Mouse (Mus musculus) MEL (cell line): Measurements from ENCODE around the gene Cntf. TPM values are rescaled to one million over a fixed set of nuclear protein-coding genes. Genes with fewer than 3 reads are reported as not detected.

Experiments
- DNase-seq: peaks from one replicate; pipeline ENCODE4 v3.0.0; 2011; ENCODE audit warnings: low read depth, low spot score
- H3K27ac ChIP-seq: 2 replicates; pipeline ENCODE4 v1.5.1; 2012; ENCODE audit warnings: low read depth, mild to moderate bottlenecking, control low read depth, low read length, moderate library complexity; ENCODE audit not compliant: control insufficient read depth
- H3K27me3 ChIP-seq, 2 experiments: fragments of 150-350 bp in 1 of 2; sonication (generic) in 1 of 2; 2 replicates each; pipeline ENCODE4 v1.6.1; 2012; ENCODE audit warnings: low read length in 2 of 2, mild to moderate bottlenecking in 2 of 2, improper control_type of control experiment in 1 of 2, moderate library complexity in 1 of 2; ENCODE audit not compliant: insufficient read depth in 2 of 2, control insufficient read depth in 1 of 2
- H3K36me3 ChIP-seq, 2 experiments: 2 replicates each; pipeline ENCODE4 v1.6.1; 2012 to 2014; ENCODE audit warnings: low read length in 2 of 2, improper control_type of control experiment in 1 of 2, inconsistent platforms in 1 of 2, mild to moderate bottlenecking in 1 of 2; ENCODE audit not compliant: insufficient read depth in 2 of 2, control insufficient read depth in 1 of 2
- H3K4me1 ChIP-seq, 2 experiments: fragments of 150-350 bp in 1 of 2; sonication (generic) in 1 of 2; 2 replicates each; pipeline ENCODE4 v1.6.1; 2012; ENCODE audit warnings: low read length in 2 of 2, improper control_type of control experiment in 1 of 2, mild to moderate bottlenecking in 1 of 2; ENCODE audit not compliant: insufficient read depth in 2 of 2, control insufficient read depth in 1 of 2
- H3K4me3 ChIP-seq, 2 experiments: fragments of 150-350 bp in 1 of 2; sonication (generic) in 1 of 2; 2 replicates each; pipeline ENCODE4 v1.5.1; 2012; ENCODE audit warnings: low read depth in 2 of 2, low read length in 2 of 2, mild to moderate bottlenecking in 2 of 2, moderate library complexity in 2 of 2, control low read depth in 1 of 2, improper control_type of control experiment in 1 of 2; ENCODE audit not compliant: control insufficient read depth in 1 of 2, insufficient read depth in 1 of 2
- H3K79me2 ChIP-seq: 2 replicates; pipeline ENCODE4 v1.6.1; 2012; ENCODE audit warnings: mild to moderate bottlenecking, low read length, moderate library complexity; ENCODE audit not compliant: control insufficient read depth, poor library complexity, insufficient read depth
- H3K9ac ChIP-seq: 2 replicates; pipeline ENCODE4 v1.6.1; 2012; ENCODE audit warnings: low read depth, mild to moderate bottlenecking, control low read depth, low read length, moderate library complexity; ENCODE audit not compliant: control insufficient read depth, poor library complexity, severe bottlenecking
- H3K9me3 ChIP-seq: fragments of 150-350 bp; sonication (generic); replicated peaks from 2 replicates; pipeline ENCODE4 v1.6.1; 2012; ENCODE audit warnings: mild to moderate bottlenecking, low read length, improper control_type of control experiment, moderate library complexity; ENCODE audit not compliant: insufficient read depth
- CHD2 ChIP-seq: IDR thresholded peaks from 2 replicates; pipeline ENCODE4 v1.6.1; 2011; ENCODE audit warnings: low read length, improper control_type of control experiment
- E2F4 ChIP-seq: IDR thresholded peaks from 2 replicates; pipeline ENCODE4 v1.6.1; 2011; ENCODE audit warnings: low read depth, low read length, improper control_type of control experiment, borderline replicate concordance
- HCFC1 ChIP-seq: IDR thresholded peaks from 2 replicates; pipeline ENCODE4 v1.6.1; 2012; ENCODE audit warnings: low read depth, mild to moderate bottlenecking, inconsistent platforms, low read length, improper control_type of control experiment, moderate library complexity
- MAFK ChIP-seq: IDR thresholded peaks from 2 replicates; pipeline ENCODE4 v1.6.1; 2011; ENCODE audit warnings: low read depth, mild to moderate bottlenecking, low read length, improper control_type of control experiment, borderline replicate concordance
- MAZ ChIP-seq: IDR thresholded peaks from 2 replicates; pipeline ENCODE4 v1.6.1; 2012; ENCODE audit warnings: low read depth, mild to moderate bottlenecking, inconsistent platforms, low read length, improper control_type of control experiment
- MEF2A ChIP-seq: IDR thresholded peaks from 2 replicates; pipeline ENCODE4 v1.6.1; 2014; ENCODE audit warnings: low read depth, mild to moderate bottlenecking, inconsistent platforms, low read length, improper control_type of control experiment; ENCODE audit not compliant: poor library complexity, insufficient replicate concordance, severe bottlenecking; ENCODE audit errors: extremely low read depth
- MYB ChIP-seq: IDR thresholded peaks from 2 replicates; pipeline ENCODE4 v1.6.1; 2011; ENCODE audit warnings: mild to moderate bottlenecking, low read depth, low read length, improper control_type of control experiment
- NELFE ChIP-seq: IDR thresholded peaks from 2 replicates; pipeline ENCODE4 v1.6.1; 2011; ENCODE audit warnings: low read depth, low read length, improper control_type of control experiment
- POLR2AphosphoS2 ChIP-seq: IDR thresholded peaks from 2 replicates; pipeline ENCODE4 v1.6.1; 2011; ENCODE audit warnings: low read length, improper control_type of control experiment
- POLR2AphosphoS5 ChIP-seq: IDR thresholded peaks from 2 replicates; pipeline ENCODE4 v1.6.1; 2012; ENCODE audit warnings: low read depth, borderline replicate concordance, mild to moderate bottlenecking, inconsistent platforms, low read length, moderate library complexity, mixed read lengths
- RAD21 ChIP-seq: IDR thresholded peaks from 2 replicates; pipeline ENCODE4 v1.6.1; 2011; ENCODE audit warnings: mild to moderate bottlenecking, low read depth, low read length, improper control_type of control experiment
- SIN3A ChIP-seq: IDR thresholded peaks from 2 replicates; pipeline ENCODE4 v1.6.1; 2012; ENCODE audit warnings: low read length, improper control_type of control experiment, inconsistent platforms
- TCF12 ChIP-seq: IDR thresholded peaks from 2 replicates; pipeline ENCODE4 v1.6.1; 2014; ENCODE audit warnings: low read depth, mild to moderate bottlenecking, inconsistent platforms, low read length, improper control_type of control experiment, moderate library complexity
- UBTF ChIP-seq: IDR thresholded peaks from 2 replicates; pipeline ENCODE4 v1.6.1; 2012; ENCODE audit warnings: low read depth, mild to moderate bottlenecking, inconsistent platforms, low read length, improper control_type of control experiment, moderate library complexity, borderline replicate concordance; ENCODE audit not compliant: insufficient read depth
- USF2 ChIP-seq, 2 experiments: IDR thresholded peaks; 2 replicates each; pipeline ENCODE4 v1.6.1; 2011 to 2012; ENCODE audit warnings: improper control_type of control experiment in 2 of 2, low read length in 2 of 2, borderline replicate concordance in 1 of 2, inconsistent platforms in 1 of 2, low read depth in 1 of 2, mild to moderate bottlenecking in 1 of 2; ENCODE audit not compliant: insufficient read depth in 1 of 2
- polyA plus RNA-seq, 2 experiments: library from polyadenylated mRNA; stranded (reverse) in 1 of 2; unstranded in 1 of 2; fragments of >175 nt in 1 of 2; fragments of >200 nt in 1 of 2; gene quantifications; 2 replicates each; pipeline versions ENCODE4 v1.2.1 to v1.2.4; 2012; ENCODE audit warnings: low replicate concordance in 2 of 2, low read depth in 1 of 2; ENCODE audit not compliant: insufficient read length in 2 of 2, insufficient read depth in 1 of 2, missing spikeins in 1 of 2
- total RNA-seq: library from RNA; depleted of rRNA; stranded (reverse); fragments of 300-350 nt; gene quantifications from 2 replicates; pipeline ENCODE4 v1.2.3, GENCODE M21; 2012

Gene Cntf
- total and polyA plus RNA-seq, 3 experiments = 3.2 to 8.2 TPM; not detected in 1

DNA sequence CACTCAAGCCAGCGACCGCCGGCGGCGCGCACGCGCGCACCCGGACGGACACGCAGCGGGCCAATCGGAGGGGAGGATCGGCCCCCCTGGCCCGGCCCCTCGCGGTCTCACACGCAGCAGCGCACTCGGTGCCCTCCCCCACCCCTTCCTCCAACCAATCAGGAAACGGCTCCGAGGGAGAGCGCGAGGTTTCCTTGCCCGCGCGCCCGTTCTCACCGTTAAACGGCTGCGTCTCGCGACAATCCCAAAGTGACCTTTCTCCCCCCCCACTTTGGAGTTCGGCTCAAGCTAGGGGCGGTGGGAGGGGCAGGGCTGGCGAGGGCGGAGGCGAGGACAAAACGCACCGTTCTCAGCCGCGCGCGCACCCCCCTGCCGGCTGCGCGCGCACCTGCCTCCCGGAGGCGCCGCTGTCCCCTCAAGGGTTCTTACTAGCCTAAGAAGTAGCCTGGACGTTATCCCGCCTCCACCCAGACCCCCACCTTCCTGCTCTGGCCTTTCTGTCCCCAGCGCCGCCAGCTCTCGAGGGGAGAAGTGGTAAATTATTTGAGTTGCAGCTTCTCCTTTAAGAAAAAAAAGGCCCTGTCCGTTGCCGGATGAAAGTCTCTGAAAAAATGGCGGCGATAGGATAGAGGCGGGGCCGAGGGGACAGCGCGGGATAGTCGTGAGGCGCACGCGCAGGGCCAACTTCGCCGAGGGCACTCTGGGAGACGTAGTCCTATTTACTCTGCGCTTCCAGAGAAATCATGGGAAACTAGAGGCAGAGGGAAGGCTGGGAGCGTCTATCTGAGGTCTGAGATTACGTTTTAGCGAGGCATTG is 30.3 kb upstream of the Cntf start, which contains the start of the genes Zfp91 and Lpxn (continued):
- no peak for TF ChIP-seq MEF2A
- peak; percentile 98 for TF ChIP-seq MYB
- TF ChIP-seq CHD2 = peak; percentile 95
- TF ChIP-seq HCFC1 = peak; percentile 94
- TF ChIP-seq E2F4 = peak; percentile 76
- no peak for TF ChIP-seq UBTF
- TF ChIP-seq MAFK = no peak
- TF ChIP-seq POLR2AphosphoS5 = no peak
- no peak for TF ChIP-seq USF2 (IDR thresholded peaks at IDR 0.05; ENCODE audit: borderline replicate concordance in 1 of 2, insufficient read depth in 1 of 2, low read depth in 1 of 2, low read length in 2 of 2)
- no peak for TF ChIP-seq RAD21
- peak; percentile 49 for TF ChIP-seq TCF12
- TF ChIP-seq MAZ = peak; percentile 71; the same call in 1 of the 2 replicates

DNA sequence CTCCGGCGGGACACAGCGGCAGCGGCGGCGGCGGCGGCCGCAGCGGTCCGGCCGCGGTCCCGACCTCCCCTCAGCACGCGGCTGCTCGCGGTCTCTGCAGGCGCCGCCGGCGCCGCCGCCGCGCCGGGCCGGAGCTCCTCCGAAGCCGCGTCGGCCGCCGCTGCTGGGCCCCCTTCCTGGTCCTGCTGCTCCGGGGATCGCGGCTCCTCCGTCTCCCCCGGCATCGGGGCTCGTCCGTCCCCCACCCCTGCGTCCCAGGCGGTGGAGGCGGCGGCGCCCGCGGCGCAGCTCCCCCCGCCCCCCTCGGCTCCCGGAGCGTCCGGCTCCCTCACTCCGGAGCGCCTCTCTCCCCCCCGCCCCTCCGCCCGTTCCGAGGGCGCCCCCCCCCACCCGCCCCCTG is 29.7 kb upstream of the Cntf start:
- peaks cover 1 to 16% of the 10 kb centered on the region in 2 experiments; a peak in 3 of 4 replicates for H3K36me3 ChIP-seq
- no peak for DNase-seq

More for the DNA sequence above, 29.7 kb upstream of the Cntf start:
- TF ChIP-seq POLR2AphosphoS2 = no peak
- TF ChIP-seq MYB = no peak
- TF ChIP-seq NELFE = no peak
- no peak for TF ChIP-seq SIN3A
- TF ChIP-seq USF2 (IDR thresholded peaks at IDR 0.05; ENCODE audit: borderline replicate concordance in 1 of 2, insufficient read depth in 1 of 2, low read depth in 1 of 2, low read length in 2 of 2) = no peak
- TF ChIP-seq, all 39 proteins: peak for 0
- H3K4me3 ChIP-seq = peak overlapping the region; percentile 92 to 98
- H3K27me3 ChIP-seq = no peaks in the 10 kb centered on the region
- peak overlapping the region; percentile 97 for H3K27ac ChIP-seq
- peaks cover 3 to 7% of the 10 kb centered on the region in 2 experiments; a peak in 3 of 4 replicates for H3K4me1 ChIP-seq
- no peaks in the 10 kb centered on the region for H3K9me3 ChIP-seq
- peaks cover 30% of the 10 kb centered on the region for H3K79me2 ChIP-seq
- H3K9ac ChIP-seq = peak overlapping the region; percentile 99
